9 mouse cellular contexts compared by ENCODE assay signal in the genomic region with DNA sequence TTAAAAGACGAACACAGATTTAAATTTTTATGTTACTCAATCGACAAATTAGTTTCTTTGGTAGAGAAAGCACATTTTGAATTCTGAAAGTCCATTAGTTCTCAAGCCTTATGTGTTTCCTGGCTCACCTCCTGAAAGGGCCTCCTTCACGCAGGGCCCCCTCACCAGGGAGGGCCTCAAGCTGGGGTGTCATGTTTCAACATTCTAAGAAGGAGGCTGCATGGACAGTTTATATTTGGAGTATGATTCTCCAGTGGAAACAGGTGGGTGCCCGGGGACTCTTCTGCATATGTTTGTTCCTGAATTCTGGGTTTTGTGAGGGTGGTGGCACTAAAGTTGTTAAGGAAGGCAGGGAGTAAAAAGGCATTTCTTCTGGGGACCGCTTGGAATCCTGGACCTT. TPM values are rescaled to one million over a fixed set of nuclear protein-coding genes. Genes with fewer than 3 reads are reported as not detected.
A peak's percentile ranks its signal among the peaks of the same experiment; 100 is the strongest.
DNase-seq lines count a peak whose midpoint lies in the region; ATAC-seq lines count a peak whose summit lies in the region.
"Had no signal": no experiment of that assay in that cellular context is flagged by ENCODE, and none has a peak within 500 bp of the region (broad histone marks: within the 10 kb centered on the region; RNA-seq: fewer than 3 reads in every experiment).

No protein-coding gene starts in this region.

- 40% methylated on average over 5 of the region's 5 CpGs for WGBS in kidney, embryonic 14.5 days
- WGBS in forebrain, embryonic 12.5 days, result 30% methylated on average over 5 of the region's 5 CpGs
- WGBS in limb, embryonic 12.5 days, result 28% methylated on average over 5 of the region's 5 CpGs

- H3K27me3 ChIP-seq in kidney, embryonic 14.5 days (ENCODE audit: control insufficient read depth, insufficient read depth, low read length), result no peaks in the 10 kb centered on the region
- peaks cover 15% of the 10 kb centered on the region; the same call in 1 of the 2 replicates for H3K27me3 ChIP-seq in forebrain, embryonic 12.5 days
- H3K27me3 ChIP-seq in limb, embryonic 12.5 days, result peaks cover 35% of the 10 kb centered on the region

- H3K4me2 ChIP-seq in kidney, embryonic 14.5 days (replicated peaks; ENCODE audit: low read depth, low read length), result peak overlapping the region; percentile 17; the same call in 1 of the 2 replicates
- H3K4me2 ChIP-seq in forebrain, embryonic 12.5 days, result peak overlapping the region; percentile 43
- H3K4me2 ChIP-seq in limb, embryonic 12.5 days, result peak overlapping the region; percentile 49

- peaks cover 10% of the 10 kb centered on the region for H3K36me3 ChIP-seq in kidney, embryonic 14.5 days (ENCODE audit: control insufficient read depth, insufficient read depth, low read length)
- peaks cover 13% of the 10 kb centered on the region for H3K36me3 ChIP-seq in forebrain, embryonic 12.5 days (replicated peaks)
- H3K36me3 ChIP-seq in limb, embryonic 12.5 days, result peaks cover 14% of the 10 kb centered on the region

- no peak for DNase-seq in kidney, postnatal 4 days
- DNase-seq in skeletal muscle tissue, adult 2 months (ENCODE audit: low read depth, low spot score), result peak; percentile 10
- DNase-seq in frontal cortex, postnatal 10 days (ENCODE audit: low spot score in 2 of 2), result no peak
- DNase-seq in kidney, postnatal 14 days, result no peak
- no peak for DNase-seq in thymus, postnatal 14 days

- peak; percentile 51; the same call in 1 of the 2 replicates for ATAC-seq in kidney, embryonic 14.5 days (ENCODE audit: low FRiP score, low TSS enrichment)
- ATAC-seq in forebrain, embryonic 12.5 days (ENCODE audit: low FRiP score), result no peak
- no peak for ATAC-seq in limb, embryonic 12.5 days (ENCODE audit: insufficient number of reproducible peaks, insufficient read depth, low FRiP score, low TSS enrichment, low read depth)

- 0 out of 2 replicates have a peak overlapping the region, but pooled peaks have one; percentile 4 for H3K9ac ChIP-seq in kidney, embryonic 14.5 days (ENCODE audit: low read depth, low read length)
- H3K9ac ChIP-seq in forebrain, embryonic 12.5 days, result no peak overlapping the region; the same call in 1 of the 2 replicates
- peak overlapping the region; percentile 44; the same call in 1 of the 2 replicates for H3K9ac ChIP-seq in limb, embryonic 12.5 days (replicated peaks)
- H3K9ac ChIP-seq: liver, embryonic 14.5 days had no signal

- no peaks in the 10 kb centered on the region for H3K9me3 ChIP-seq in kidney, embryonic 14.5 days (ENCODE audit: control insufficient read depth, low read length)
- H3K9me3 ChIP-seq in forebrain, embryonic 12.5 days, result no peaks in the 10 kb centered on the region
- no peaks in the 10 kb centered on the region for H3K9me3 ChIP-seq in limb, embryonic 12.5 days

- peak overlapping the region; percentile 8; the same call in 1 of the 2 replicates for H3K4me3 ChIP-seq in kidney, embryonic 14.5 days (ENCODE audit: low read length)
- peak overlapping the region; percentile 30 for H3K4me3 ChIP-seq in forebrain, embryonic 12.5 days (replicated peaks)
- peak overlapping the region; percentile 54 for H3K4me3 ChIP-seq in limb, embryonic 12.5 days (replicated peaks)

- peaks cover 3% of the 10 kb centered on the region; the same call in 1 of the 2 replicates for H3K4me1 ChIP-seq in kidney, embryonic 14.5 days (ENCODE audit: control insufficient read depth, insufficient read depth, low read length)
- H3K4me1 ChIP-seq in forebrain, embryonic 12.5 days, result peaks cover 10% of the 10 kb centered on the region
- 0 out of 2 replicates have a peak, but pooled peaks cover 4% of the 10 kb centered on the region for H3K4me1 ChIP-seq in limb, embryonic 12.5 days (replicated peaks)

- no peak overlapping the region for H3K27ac ChIP-seq in kidney, embryonic 14.5 days (ENCODE audit: low read depth, low read length)
- peak overlapping the region; percentile 66 for H3K27ac ChIP-seq in forebrain, embryonic 12.5 days
- H3K27ac ChIP-seq in limb, embryonic 12.5 days, result peak overlapping the region; percentile 84
- H3K27ac ChIP-seq: liver, embryonic 14.5 days had no signal

RNA-seq across cellular contexts. Expression of gene Armcx4, which starts 1.4 kb away (rescaled TPM):
- polyA plus RNA-seq in kidney, embryonic 14.5 days (2014; fragmentation: Nextera tagmentation; extraction: Ambion mirVana), result 5.3 and 5.5 TPM in 2 replicates
- 10.2 and 10.8 TPM in 2 replicates for polyA plus RNA-seq in forebrain, embryonic 12.5 days (2016; fragmentation: Nextera tagmentation; extraction: Ambion mirVana)
- 7.3 and 7.6 TPM in 2 replicates for polyA plus RNA-seq in limb, embryonic 12.5 days (2016; fragmentation: Nextera tagmentation; extraction: Ambion mirVana)

RNA-seq across cellular contexts. Expression of gene Armcx1, which starts 32.8 kb away (rescaled TPM):
- 37.7 and 39.7 TPM in 2 replicates for polyA plus RNA-seq in kidney, embryonic 14.5 days (2014; fragmentation: Nextera tagmentation; extraction: Ambion mirVana)
- polyA plus RNA-seq in forebrain, embryonic 12.5 days (2016; fragmentation: Nextera tagmentation; extraction: Ambion mirVana), result 61.8 and 64.7 TPM in 2 replicates
- polyA plus RNA-seq in limb, embryonic 12.5 days (2016; fragmentation: Nextera tagmentation; extraction: Ambion mirVana), result 59.1 and 66.5 TPM in 2 replicates
